Mouse (Mus musculus) kidney, adult 8-10 months (tissue): ENCODE results near the gene Aadacl2.

Experiments used
- DNase-seq, 2 experiments: peaks; one replicate each; pipeline ENCODE4 v3.0.0; 2022

Aadacl2 gene

DNA sequence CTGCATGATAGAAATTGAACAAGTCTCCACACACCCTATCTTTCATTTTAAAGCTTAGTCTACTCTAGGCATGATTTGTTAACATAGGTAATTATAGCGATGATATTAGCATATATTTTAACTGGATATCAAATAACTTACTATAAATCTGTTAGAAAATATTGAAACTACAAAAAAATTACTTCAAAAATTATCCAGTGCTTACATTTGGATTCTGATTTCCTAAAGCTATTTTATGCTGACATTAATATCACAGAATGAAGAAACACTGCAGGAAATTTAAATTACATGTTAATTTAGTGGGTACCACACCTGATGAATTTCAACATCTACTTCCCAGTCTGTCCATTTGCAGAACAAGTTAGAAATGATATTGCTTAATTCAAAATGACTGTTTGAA, at the start of gene Aadacl2:
Aadacl2 (plus strand) TSS at position 301 of the 400 bp plus-strand sequence.
- DNase-seq, result no peak

DNA sequence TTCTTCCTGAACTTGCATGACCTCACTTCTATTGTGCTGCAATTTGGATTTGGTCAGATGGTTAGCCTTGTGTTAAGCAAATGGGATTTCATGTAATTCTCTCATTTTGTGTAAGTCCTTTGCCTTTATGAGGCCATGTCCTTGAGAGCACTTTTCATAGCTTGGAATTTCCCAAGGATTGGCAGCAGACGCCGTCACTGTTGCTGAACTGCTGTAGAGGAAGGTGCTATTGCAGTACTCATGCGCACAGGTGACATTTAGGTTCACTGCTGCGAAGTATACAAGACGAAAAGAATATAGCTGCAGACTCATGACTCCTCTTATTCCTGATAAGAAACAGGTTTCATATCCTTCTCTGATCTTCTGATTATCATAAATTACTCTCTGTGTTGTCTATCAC, 35.7 kb upstream of the Aadacl2 start:
- DNase-seq, result no peak

DNA sequence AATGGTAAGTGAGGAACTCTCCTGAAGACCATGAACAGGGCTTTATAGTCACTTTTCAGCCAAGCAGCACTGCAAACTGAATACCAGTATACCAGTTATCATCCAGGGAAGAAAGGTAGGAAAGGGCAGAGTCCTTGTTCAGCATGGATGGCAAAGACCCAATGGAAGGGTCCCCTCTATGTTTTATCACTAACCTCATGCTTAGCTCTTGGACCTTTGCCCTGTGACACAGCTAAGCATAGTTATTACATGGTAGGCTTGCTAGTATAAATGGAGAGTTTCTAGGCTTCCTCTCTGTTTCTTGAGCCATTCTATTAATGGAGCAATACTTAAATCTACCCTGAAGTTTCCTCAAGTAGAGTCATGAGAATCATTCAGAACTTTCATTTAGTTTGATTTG, 32.0 kb upstream of the Aadacl2 start:
- no peak for DNase-seq

DNA sequence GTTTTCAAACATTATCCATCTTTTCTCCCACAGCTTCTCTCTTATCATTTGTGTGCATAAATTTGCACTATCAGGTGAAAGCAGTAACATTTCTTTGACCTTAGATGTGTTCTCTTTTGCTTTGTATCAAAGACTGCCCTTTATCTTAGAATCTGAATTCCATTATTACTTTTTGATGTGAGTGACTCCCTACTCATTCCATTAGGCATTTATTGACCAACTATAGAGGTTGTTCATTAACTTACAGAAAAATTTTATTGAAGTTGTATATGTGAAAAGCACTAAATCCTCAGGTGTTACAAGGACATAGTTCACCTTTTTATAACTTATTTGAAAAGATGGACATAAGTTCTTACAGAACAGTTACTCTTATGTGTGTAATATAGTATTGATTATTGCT, 2.9 kb upstream of the Aadacl2 start:
- DNase-seq, result no peak

DNA sequence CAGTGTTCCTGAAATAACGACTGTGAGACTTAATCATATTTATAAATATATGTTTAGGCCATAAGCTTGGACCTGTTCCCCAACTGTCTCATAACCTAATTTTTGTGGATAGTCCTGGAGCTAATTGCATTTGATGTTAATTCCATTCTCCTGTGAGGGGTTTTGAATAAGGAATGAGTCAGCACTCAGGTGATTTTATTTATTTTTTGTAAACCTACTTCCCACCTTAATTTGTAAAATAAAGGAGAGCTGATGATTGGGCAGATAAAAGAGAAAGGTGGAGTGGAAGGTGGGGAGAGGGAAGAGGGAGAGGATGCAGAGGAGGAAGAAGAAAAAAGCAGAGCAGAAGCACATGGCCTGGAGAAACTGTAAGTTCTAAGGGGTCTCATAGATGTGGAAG, 18.9 kb downstream of the Aadacl2 start, which contains the start of gene Aadac:
Aadac (plus strand) TSS at position 301 of the 400 bp plus-strand sequence.
- no peak for DNase-seq

DNA sequence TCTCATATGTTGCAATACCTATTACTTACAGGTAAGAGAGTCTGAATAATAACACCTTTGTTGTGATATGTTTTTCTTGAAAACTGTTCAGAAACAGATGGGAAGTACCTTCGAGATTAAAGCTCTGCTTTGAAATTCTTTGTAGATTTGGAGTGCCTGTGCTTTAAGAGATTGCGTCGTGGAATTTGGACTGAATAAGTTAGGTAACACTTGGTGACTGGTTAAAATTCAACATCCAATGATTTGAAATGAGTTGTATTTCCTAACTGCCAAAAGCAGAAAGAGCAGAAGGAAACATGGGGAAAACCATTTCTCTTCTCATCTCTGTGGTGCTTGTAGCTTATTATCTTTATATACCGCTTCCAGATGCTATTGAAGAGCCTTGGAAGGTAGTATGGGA, 25.0 kb downstream of the Aadacl2 start:
- DNase-seq, result peak; percentile 10 to 63

DNA sequence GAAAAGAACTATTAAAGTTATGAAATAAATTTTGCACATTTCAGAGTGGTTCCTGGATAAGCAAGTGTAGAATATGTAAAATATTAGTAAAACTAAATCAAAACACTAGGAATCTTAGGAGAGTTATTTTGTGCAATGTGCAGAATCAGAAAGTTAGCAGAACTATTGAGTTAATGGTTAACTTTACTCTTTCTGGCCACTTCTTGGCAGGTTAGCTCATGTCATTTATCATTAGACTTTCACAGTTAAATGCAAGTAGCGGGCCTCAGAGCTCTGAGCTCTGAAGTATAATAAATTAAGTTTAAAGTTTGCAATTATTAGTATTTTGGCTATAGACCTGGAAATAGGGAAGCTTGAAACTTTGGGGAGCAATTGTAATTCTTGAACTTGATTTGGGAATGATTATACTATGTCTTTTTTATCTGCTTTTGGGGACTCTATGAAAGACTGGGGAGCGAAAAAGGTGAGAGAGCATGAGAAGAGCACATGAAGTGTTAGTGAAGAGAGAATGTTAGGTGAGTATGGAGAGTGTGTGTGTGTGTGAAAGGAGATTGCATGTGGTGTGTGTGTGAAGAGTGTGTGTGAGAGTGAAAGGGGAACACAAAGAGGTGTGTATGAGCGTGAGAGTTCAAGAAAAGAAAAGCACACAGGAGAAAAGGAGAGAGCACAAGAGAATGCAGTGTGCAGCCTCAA, 39.8 kb downstream of the Aadacl2 start:
- peak in 1 of 2 experiments; percentile 44 for DNase-seq

DNA sequence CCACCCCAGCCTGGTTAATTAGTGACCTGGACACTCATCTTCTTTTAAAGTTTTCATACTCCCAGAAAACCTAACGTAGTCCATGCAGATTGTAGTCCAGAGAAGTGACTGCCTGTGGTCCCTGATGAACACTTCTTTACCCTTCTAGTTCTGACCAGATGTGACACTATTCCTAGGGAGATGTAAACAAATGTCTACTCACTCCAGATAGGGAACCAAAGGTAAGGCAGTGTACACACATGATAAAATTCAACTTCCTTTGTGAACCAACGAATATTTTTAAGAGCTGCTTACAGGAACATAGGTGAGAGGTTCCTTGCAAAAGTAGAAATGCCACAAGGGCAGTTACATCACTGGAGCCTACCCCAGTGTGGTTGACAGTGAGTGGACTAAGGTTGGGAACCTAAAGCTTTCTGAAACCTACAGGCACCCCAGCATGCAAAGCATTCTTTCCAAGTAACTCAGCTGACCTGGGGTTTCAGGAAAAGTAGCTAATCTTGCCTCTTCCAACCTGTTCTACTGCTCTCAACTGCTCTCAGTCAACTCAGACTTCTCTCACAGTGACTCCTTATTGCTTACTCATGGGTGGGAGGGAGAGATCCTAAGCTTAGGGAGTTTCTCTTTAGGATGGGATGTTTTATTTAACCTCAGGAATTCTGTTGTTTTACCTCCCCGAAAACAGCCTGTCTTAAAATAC, 46.8 kb downstream of the Aadacl2 start:
- no peak for DNase-seq

DNA sequence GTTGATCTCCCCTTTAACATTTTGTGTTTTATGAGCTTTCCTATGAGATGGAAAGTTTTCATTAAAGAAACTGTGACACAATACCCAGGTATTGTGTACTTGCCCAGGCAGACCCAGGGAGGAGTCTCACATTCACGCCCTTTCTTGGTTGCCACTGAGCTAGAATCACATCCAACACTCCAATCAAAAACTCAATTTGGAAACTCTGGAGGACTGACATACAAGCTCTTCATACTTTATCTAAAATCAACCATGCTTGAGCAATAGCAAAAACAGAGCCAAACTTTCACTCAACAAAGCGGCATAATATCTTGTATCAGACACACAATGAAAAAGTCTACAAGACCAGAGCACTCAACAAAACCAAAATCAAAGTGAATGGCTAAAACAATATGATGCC, 47.4 kb downstream of the Aadacl2 start:
- DNase-seq, result no peak

DNA sequence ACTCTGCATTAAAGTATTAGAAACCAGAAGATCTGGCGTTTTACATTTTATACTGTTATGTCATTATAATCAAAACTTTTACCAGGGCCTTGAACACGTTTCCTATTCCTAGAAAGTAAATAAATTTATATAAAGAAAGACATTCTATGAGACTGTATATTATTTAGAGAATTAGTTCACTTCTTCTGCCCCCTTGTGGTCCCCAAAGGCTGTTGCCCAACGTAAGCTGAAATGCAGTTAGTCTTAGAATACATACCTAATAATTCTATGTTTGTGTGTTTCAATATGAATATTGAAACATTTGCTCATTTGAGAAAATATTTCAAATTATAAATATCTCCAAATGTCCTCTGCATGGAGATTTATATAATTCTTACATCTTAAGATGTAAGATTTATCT, 49.9 kb downstream of the Aadacl2 start:
- no peak for DNase-seq

DNA sequence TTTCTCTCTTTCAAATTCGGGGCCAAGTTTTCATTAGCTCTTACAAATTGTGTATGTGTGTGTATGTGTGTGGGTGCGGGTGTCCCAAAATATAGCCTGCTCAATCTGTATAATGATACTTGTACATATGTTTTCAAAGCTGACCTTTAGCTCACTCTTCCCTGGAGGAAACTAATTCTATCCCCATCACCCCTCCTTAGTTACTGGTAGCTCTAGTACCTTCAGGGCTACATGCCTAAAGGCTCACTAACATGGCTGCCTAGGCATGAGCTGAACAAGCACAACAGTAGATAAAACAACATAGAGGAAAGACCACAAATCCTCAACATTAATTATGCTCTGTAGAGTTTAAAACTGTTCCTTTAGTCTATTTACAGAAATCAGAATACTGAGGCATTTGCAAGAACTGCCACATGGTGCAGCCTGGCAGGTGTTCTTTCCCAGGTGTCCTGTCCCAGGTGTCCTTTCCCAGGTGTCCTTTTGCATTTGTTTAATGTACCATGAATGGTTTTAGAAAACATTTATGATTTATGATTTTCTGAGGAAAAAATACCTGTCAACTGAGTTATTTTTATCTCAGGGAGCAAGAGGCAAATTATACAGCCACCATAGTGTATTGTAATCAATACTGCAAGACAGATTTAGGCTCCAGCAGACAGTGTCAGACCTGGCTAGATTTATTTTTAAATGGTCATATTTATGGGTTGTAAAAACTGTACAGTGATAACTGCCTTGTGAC, 50.7 kb downstream of the Aadacl2 start:
- DNase-seq, result no peak

GRCm38 (mm10) chr3:60057809-60058082, 51.2 kb downstream of the Aadacl2 start:
- no peak for DNase-seq
